Mouse (Mus musculus): ENCODE data around the gene Efcab2.

- TF ChIP-seq EP300 (IDR thresholded peaks at IDR 0.05; ENCODE audit: low read depth) = no peak
- TF ChIP-seq CTCF (IDR thresholded peaks at IDR 0.05; ENCODE audit: low read depth) = no peak
Observed at GRCm38 (mm10) chr1:178382165-178382564, 23.7 kb upstream of the Efcab2 start.

Measured in liver, postnatal 0 days (tissue).